Mouse (Mus musculus) small intestine, adult 2 months (tissue): ENCODE measurements at regions not wholly inside any gene's neighbourhood (a gene's known extent, or its start where the extent isn't known, plus 50 kb on each side); places are given as distances from the start of the nearest gene placed in this dataset.

ENCODE experiments used
- H3K27ac ChIP-seq: fragments of 200-500 bp; 2 replicates; pipeline ENCODE4 v1.5.1; 2012; ENCODE audit warnings: low read depth, low read length, control low read depth, inconsistent platforms; ENCODE audit not compliant: insufficient read depth
- H3K27me3 ChIP-seq: fragments of 200-500 bp; 2 replicates; pipeline ENCODE4 v1.6.1; 2012; ENCODE audit warnings: mild to moderate bottlenecking, moderate library complexity, low read length, inconsistent platforms; ENCODE audit not compliant: control insufficient read depth, insufficient read depth
- H3K36me3 ChIP-seq: fragments of 200-500 bp; 2 replicates; pipeline ENCODE4 v1.6.1; 2012; ENCODE audit warnings: mild to moderate bottlenecking, low read length, control low read depth, inconsistent platforms; ENCODE audit not compliant: control insufficient read depth, insufficient read depth
- H3K4me1 ChIP-seq: fragments of 200-500 bp; 2 replicates; pipeline ENCODE4 v1.6.1; 2012; ENCODE audit warnings: low read length, inconsistent platforms, mixed read lengths; ENCODE audit not compliant: control insufficient read depth, insufficient read depth, insufficient read length
- H3K4me3 ChIP-seq: fragments of 200-500 bp; 2 replicates; pipeline ENCODE4 v1.5.1; 2012; ENCODE audit warnings: low read depth, mild to moderate bottlenecking, control low read depth, inconsistent platforms, low read length, moderate library complexity
- CTCF ChIP-seq: fragments of 200-500 bp; IDR thresholded peaks from 2 replicates; pipeline ENCODE4 v1.5.1; 2012; ENCODE audit warnings: low read depth, mild to moderate bottlenecking, control low read depth, inconsistent platforms, low read length, moderate library complexity, mixed read lengths; ENCODE audit not compliant: insufficient replicate concordance, insufficient read length; ENCODE audit errors: extremely low read depth
- POLR2A ChIP-seq: fragments of 200-500 bp; IDR thresholded peaks from 2 replicates; pipeline ENCODE4 v1.6.1; 2012; ENCODE audit warnings: low read depth, mild to moderate bottlenecking, control low read depth, inconsistent platforms, low read length, moderate library complexity
- WGBS: fragments of 180-500 bp; shearing (Covaris S2); methylation state at CpG from one replicate; pipeline ENCODE4 v1.1.7; 2018; 5-methylcytosine and 5-hydroxymethylcytosine counted together

GRCm38 (mm10) chr17:51278094-51278493 is 98.9 kb upstream of the Tbc1d5 start:
- no peaks in the 10 kb centered on the region for H3K36me3 ChIP-seq
- no peak for TF ChIP-seq POLR2A
- H3K27me3 ChIP-seq: no peaks in the 10 kb centered on the region
- no peak overlapping the region for H3K4me3 ChIP-seq
- 62% methylated on average over 2 of the region's 2 CpGs for WGBS
- H3K27ac ChIP-seq: no peak overlapping the region
- no peaks in the 10 kb centered on the region for H3K4me1 ChIP-seq

GRCm38 (mm10) chr17:51277161-51277560 is 98.0 kb upstream of the Tbc1d5 start:
- Histone ChIP-seq H3K27ac (no peak overlapping the region), H3K36me3 (no peaks in the 10 kb centered on the region), H3K27me3 (no peaks in the 10 kb centered on the region), H3K4me3 (no peak overlapping the region), H3K4me1 (no peaks in the 10 kb centered on the region)
- TF ChIP-seq POLR2A (no peak), CTCF (no peak)

GRCm38 (mm10) chr17:51272025-51272424 is 92.9 kb upstream of the Tbc1d5 start:
- Histone ChIP-seq H3K27me3 (no peaks in the 10 kb centered on the region), H3K27ac (no peak overlapping the region), H3K4me3 (no peak overlapping the region), H3K36me3 (no peaks in the 10 kb centered on the region), H3K4me1 (no peaks in the 10 kb centered on the region)
- WGBS: 72% methylated on average over 1 of the region's 1 CpGs
- TF ChIP-seq CTCF (no peak), POLR2A (no peak)

GRCm38 (mm10) chr17:51262946-51263345 is 83.8 kb upstream of the Tbc1d5 start:
- TF ChIP-seq POLR2A: no peak
- TF ChIP-seq CTCF: no peak
- no peaks in the 10 kb centered on the region for H3K27me3 ChIP-seq
- no peaks in the 10 kb centered on the region for H3K4me1 ChIP-seq
- no peak overlapping the region for H3K27ac ChIP-seq
- WGBS: 68% methylated on average over 3 of the region's 3 CpGs
- no peak overlapping the region for H3K4me3 ChIP-seq
- H3K36me3 ChIP-seq: no peaks in the 10 kb centered on the region

GRCm38 (mm10) chr17:51262404-51262803 is 83.3 kb upstream of the Tbc1d5 start:
- Histone ChIP-seq H3K27ac (no peak overlapping the region), H3K27me3 (no peaks in the 10 kb centered on the region), H3K4me1 (no peaks in the 10 kb centered on the region), H3K36me3 (no peaks in the 10 kb centered on the region), H3K4me3 (no peak overlapping the region)
- TF ChIP-seq CTCF: no peak
- TF ChIP-seq POLR2A: no peak

GRCm38 (mm10) chr17:51258316-51258715 is 79.2 kb upstream of the Tbc1d5 start:
- Histone ChIP-seq H3K36me3 (no peaks in the 10 kb centered on the region), H3K27me3 (no peaks in the 10 kb centered on the region), H3K4me3 (no peak overlapping the region), H3K27ac (no peak overlapping the region), H3K4me1 (no peaks in the 10 kb centered on the region)
- TF ChIP-seq POLR2A: no peak
- TF ChIP-seq CTCF: no peak
- 81% methylated on average over 5 of the region's 5 CpGs for WGBS

GRCm38 (mm10) chr17:51248543-51248942 is 69.4 kb upstream of the Tbc1d5 start:
- WGBS: 60% methylated on average over 6 of the region's 6 CpGs
- Histone ChIP-seq H3K4me3 (no peak overlapping the region), H3K27me3 (no peaks in the 10 kb centered on the region), H3K36me3 (no peaks in the 10 kb centered on the region), H3K4me1 (no peaks in the 10 kb centered on the region), H3K27ac (no peak overlapping the region)
- no peak for TF ChIP-seq POLR2A
- no peak for TF ChIP-seq CTCF

- Histone ChIP-seq H3K4me3 (no peak overlapping the region), H3K36me3 (no peaks in the 10 kb centered on the region), H3K4me1 (no peaks in the 10 kb centered on the region), H3K27me3 (no peaks in the 10 kb centered on the region), H3K27ac (no peak overlapping the region)
- TF ChIP-seq CTCF (no peak), POLR2A (no peak)
- WGBS: 87% methylated on average over 3 of the region's 3 CpGs
Measured at GRCm38 (mm10) chr17:51246038-51246437, 66.9 kb upstream of the Tbc1d5 start.
